Mouse (Mus musculus) liver, embryonic 11.5 days (tissue): ENCODE results near the gene Pigf. TPM values are rescaled to one million over a fixed set of nuclear protein-coding genes. Genes with fewer than 3 reads are reported as not detected.

Source experiments
- ATAC-seq: fragments of 200-750 bp; cut with Nextera tagmentation; replicated peaks from 2 replicates; pipeline ENCODE4 v1.8.0; 2017; ENCODE audit warnings: moderate number of reproducible peaks, mild to moderate bottlenecking, moderate TSS enrichment, moderate library complexity; ENCODE audit not compliant: low FRiP score
- DNase-seq: peaks from one replicate; pipeline ENCODE4 v3.0.0-alpha.2; 2017; ENCODE audit warnings: low spot score
- H3K27ac ChIP-seq: fragments of 300-500 bp; sonication (generic); 2 replicates; pipeline ENCODE4 v1.5.1; 2014; ENCODE audit warnings: mild to moderate bottlenecking, low read depth, low read length, control low read depth
- H3K27me3 ChIP-seq: fragments of 300-500 bp; sonication (generic); replicated peaks from 2 replicates; pipeline ENCODE4 v1.6.1; 2014; ENCODE audit warnings: low read length, mixed read lengths; ENCODE audit not compliant: control insufficient read depth, insufficient read depth
- H3K36me3 ChIP-seq: fragments of 300-500 bp; sonication (generic); 2 replicates; pipeline ENCODE4 v1.6.1; 2014; ENCODE audit warnings: mild to moderate bottlenecking, low read length, moderate library complexity, mixed read lengths; ENCODE audit not compliant: control insufficient read depth, insufficient read depth
- H3K4me1 ChIP-seq: fragments of 300-500 bp; sonication (generic); replicated peaks from 2 replicates; pipeline ENCODE4 v1.6.1; 2014; ENCODE audit warnings: low read length, mixed read lengths; ENCODE audit not compliant: control insufficient read depth, insufficient read depth
- H3K4me2 ChIP-seq: fragments of 300-500 bp; sonication (generic); 2 replicates; pipeline ENCODE4 v1.6.1; 2014; ENCODE audit warnings: mild to moderate bottlenecking, control low read depth, moderate library complexity
- H3K4me3 ChIP-seq: fragments of 300-500 bp; sonication (generic); 2 replicates; pipeline ENCODE4 v1.5.1; 2014; ENCODE audit warnings: low read depth, low read length, control low read depth
- H3K9ac ChIP-seq: fragments of 300-500 bp; sonication (generic); 2 replicates; pipeline ENCODE4 v1.6.1; 2014; ENCODE audit warnings: low read depth, low read length, control low read depth
- H3K9me3 ChIP-seq: fragments of 300-500 bp; sonication (generic); 2 replicates; pipeline ENCODE4 v1.6.1; 2016; ENCODE audit warnings: low read length, inconsistent platforms, mixed read lengths; ENCODE audit not compliant: control insufficient read depth
- WGBS: fragments of 180-500 bp; shearing (Covaris S2); extraction: QIAGEN DNeasy Blood & Tissue Kit; methylation state at CpG from one replicate; pipeline ENCODE4 v1.1.7; 2014; 5-methylcytosine and 5-hydroxymethylcytosine counted together
- polyA plus RNA-seq: library from polyadenylated mRNA; unstranded; fragments of >200 nt; fragmentation: Nextera tagmentation; extraction: Ambion mirVana; gene quantifications from 2 replicates; pipeline ENCODE4 v1.2.1, GENCODE M21; 2014

The Pigf gene
- polyA plus RNA-seq, 1 experiment from 2014 or later, result 31.3 TPM

GRCm38 (mm10) chr17:86967536-86968525 is 57.4 kb downstream of the Pigf start:
- H3K9ac ChIP-seq, result no peak overlapping the region
- 73% methylated on average over 10 of the region's 10 CpGs for WGBS
- no peak for DNase-seq
- no peak overlapping the region for H3K4me2 ChIP-seq
- no peaks in the 10 kb centered on the region for H3K36me3 ChIP-seq
- H3K27me3 ChIP-seq, result peaks cover 6% of the 10 kb centered on the region; the same call in 1 of the 2 replicates
- H3K4me1 ChIP-seq, result peaks cover 11% of the 10 kb centered on the region
- H3K27ac ChIP-seq, result no peak overlapping the region
- H3K4me3 ChIP-seq, result no peak overlapping the region
- no peaks in the 10 kb centered on the region for H3K9me3 ChIP-seq
- no peak for ATAC-seq

- Histone ChIP-seq H3K9me3 (no peaks in the 10 kb centered on the region), H3K36me3 (no peaks in the 10 kb centered on the region), H3K4me2 (no peak overlapping the region), H3K27ac (no peak overlapping the region), H3K9ac (no peak overlapping the region), H3K27me3 (peaks cover 6% of the 10 kb centered on the region; the same call in 1 of the 2 replicates), H3K4me1 (peaks cover 11% of the 10 kb centered on the region), H3K4me3 (no peak overlapping the region)
- DNase-seq (no peak), ATAC-seq (no peak)
- WGBS, result 84% methylated on average over 12 of the region's 12 CpGs
Observed at GRCm38 (mm10) chr17:86967048-86967447, 58.2 kb downstream of the Pigf start.

- H3K4me1 ChIP-seq, result peaks cover 15% of the 10 kb centered on the region
- WGBS, result 81% methylated on average over 10 of the region's 10 CpGs
- H3K27me3 ChIP-seq, result peaks cover 6% of the 10 kb centered on the region; the same call in 1 of the 2 replicates
- no peak overlapping the region for H3K9ac ChIP-seq
- H3K4me2 ChIP-seq, result no peak overlapping the region
- no peaks in the 10 kb centered on the region for H3K9me3 ChIP-seq
- ATAC-seq (no peak), DNase-seq (no peak)
- no peak overlapping the region for H3K4me3 ChIP-seq
- no peaks in the 10 kb centered on the region for H3K36me3 ChIP-seq
- no peak overlapping the region for H3K27ac ChIP-seq
Observed at GRCm38 (mm10) chr17:86966040-86966439, 59.2 kb downstream of the Pigf start.

- Histone ChIP-seq H3K27me3 (peaks cover 6% of the 10 kb centered on the region; the same call in 1 of the 2 replicates), H3K9me3 (no peaks in the 10 kb centered on the region), H3K36me3 (no peaks in the 10 kb centered on the region), H3K9ac (no peak overlapping the region), H3K27ac (no peak overlapping the region), H3K4me1 (peaks cover 15% of the 10 kb centered on the region), H3K4me3 (peak overlapping the region; percentile 15; the same call in 1 of the 2 replicates), H3K4me2 (peak overlapping the region; percentile 87)
- DNase-seq (no peak), ATAC-seq (no peak)
- 84% methylated on average over 8 of the region's 8 CpGs for WGBS
Observed at GRCm38 (mm10) chr17:86965121-86965520, 60.1 kb downstream of the Pigf start.

- Histone ChIP-seq H3K27ac (no peak overlapping the region), H3K27me3 (peaks cover 6% of the 10 kb centered on the region; the same call in 1 of the 2 replicates), H3K4me1 (peaks cover 15% of the 10 kb centered on the region), H3K4me3 (peak overlapping the region; percentile 77), H3K4me2 (peak overlapping the region; percentile 87), H3K36me3 (no peaks in the 10 kb centered on the region), H3K9ac (peak overlapping the region; percentile 72; the same call in 1 of the 2 replicates), H3K9me3 (no peaks in the 10 kb centered on the region)
- DNase-seq (peak; percentile 56), ATAC-seq (peak; percentile 37)
- WGBS, result 2% methylated on average over 10 of the region's 10 CpGs
Observed at GRCm38 (mm10) chr17:86964502-86964901, 60.7 kb downstream of the Pigf start.

- H3K4me3 ChIP-seq, result peak overlapping the region; percentile 77
- H3K27me3 ChIP-seq, result peaks cover 6% of the 10 kb centered on the region; the same call in 1 of the 2 replicates
- DNase-seq (no peak), ATAC-seq (no peak)
- H3K36me3 ChIP-seq, result no peaks in the 10 kb centered on the region
- 0 out of 2 replicates have a peak overlapping the region, but pooled peaks have one; percentile 7 for H3K27ac ChIP-seq
- peaks cover 15% of the 10 kb centered on the region for H3K4me1 ChIP-seq
- peak overlapping the region; percentile 72 for H3K9ac ChIP-seq
- H3K4me2 ChIP-seq, result peak overlapping the region; percentile 87
- WGBS, result 5% methylated on average over 6 of the region's 6 CpGs
- H3K9me3 ChIP-seq, result no peaks in the 10 kb centered on the region
Observed at GRCm38 (mm10) chr17:86964041-86964440, 61.2 kb downstream of the Pigf start.

- peaks cover 6% of the 10 kb centered on the region; the same call in 1 of the 2 replicates for H3K27me3 ChIP-seq
- 0% methylated on average over 22 of the region's 26 CpGs for WGBS
- H3K4me1 ChIP-seq, result peaks cover 15% of the 10 kb centered on the region
- no peaks in the 10 kb centered on the region for H3K9me3 ChIP-seq
- no peaks in the 10 kb centered on the region for H3K36me3 ChIP-seq
- H3K27ac ChIP-seq, result peak overlapping the region; percentile 49
- peak; percentile 26 for ATAC-seq
- peak overlapping the region; percentile 77 for H3K4me3 ChIP-seq
- H3K4me2 ChIP-seq, result peak overlapping the region; percentile 87
- peak overlapping the region; percentile 72 for H3K9ac ChIP-seq
- peak; percentile 70 for DNase-seq
Observed at GRCm38 (mm10) chr17:86963586-86963902, 61.7 kb downstream of the Pigf start.

- Histone ChIP-seq H3K4me2 (peak within 1 kb of the TSS; percentile 87), H3K9ac (peak within 1 kb of the TSS; percentile 72), H3K27ac (peak within 1 kb of the TSS; percentile 49), H3K27me3 (peaks cover 6% of the 10 kb centered on the region; the same call in 1 of the 2 replicates), H3K4me3 (peak within 1 kb of the TSS; percentile 77), H3K36me3 (no peaks in the 10 kb centered on the region), H3K4me1 (peaks cover 15% of the 10 kb centered on the region), H3K9me3 (no peaks in the 10 kb centered on the region)
- peak; percentile 84 for DNase-seq
- ATAC-seq, result peak; percentile 88
- WGBS, result under 1% methylated on average over 61 of the region's 86 CpGs
Observed at GRCm38 (mm10) chr17:86962894-86963585, 62.2 kb downstream of the Pigf start, which contains the start of gene Rhoq. Gene Rhoq (plus strand): TSS chr17:86963082.
